ENCODE assay signal across 9 mouse cellular contexts in the genomic region with DNA sequence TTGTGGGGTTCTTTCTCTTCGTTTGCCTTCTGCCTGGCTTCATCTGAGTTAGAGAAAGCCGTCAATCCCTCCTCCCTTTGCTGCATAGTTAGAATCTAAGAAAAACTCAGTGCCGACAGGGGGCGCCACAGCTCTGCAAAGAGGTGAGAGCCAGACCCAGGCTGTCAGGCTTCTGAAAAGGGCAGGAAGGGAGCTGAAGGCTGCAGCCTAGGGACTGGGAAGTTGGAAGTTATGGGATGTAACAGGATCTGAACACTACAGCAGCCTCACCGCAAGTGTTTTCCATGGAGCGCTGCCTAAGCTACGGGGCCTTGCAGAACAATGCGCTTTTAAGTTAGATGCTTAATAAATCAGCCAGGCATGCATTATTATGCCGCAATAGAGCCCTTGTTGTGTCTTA.
DNase-seq lines count a peak whose midpoint lies in the region; ATAC-seq lines count a peak whose summit lies in the region.
"Had no signal": no experiment of that assay in that cellular context is flagged by ENCODE, and none has a peak within 500 bp of the region (broad histone marks: within the 10 kb centered on the region; RNA-seq: fewer than 3 reads in every experiment).

No protein-coding gene starts in this region.

- H3K9ac ChIP-seq in midbrain, embryonic 14.5 days (replicated peaks; ENCODE audit: low read length): no peak overlapping the region
- H3K9ac ChIP-seq in stomach, embryonic 14.5 days (replicated peaks; ENCODE audit: low read depth, low read length): no peak overlapping the region
- H3K9ac ChIP-seq: liver, embryonic 15.5 days had no signal

- WGBS in embryonic facial prominence, embryonic 10.5 days: 17% methylated on average over 9 of the region's 9 CpGs
- 10% methylated on average over 9 of the region's 9 CpGs for WGBS in midbrain, embryonic 14.5 days
- 28% methylated on average over 9 of the region's 9 CpGs for WGBS in stomach, embryonic 14.5 days

- no peak overlapping the region for H3K4me3 ChIP-seq in embryonic facial prominence, embryonic 10.5 days
- H3K4me3 ChIP-seq in midbrain, embryonic 14.5 days (replicated peaks; ENCODE audit: low read depth, low read length): no peak overlapping the region
- no peak overlapping the region for H3K4me3 ChIP-seq in stomach, embryonic 14.5 days (ENCODE audit: low read depth, low read length)
- H3K4me3 ChIP-seq: liver, embryonic 15.5 days had no signal

- H3K27ac ChIP-seq in embryonic facial prominence, embryonic 10.5 days (replicated peaks): peak overlapping the region; percentile 48; the same call in 1 of the 2 replicates
- H3K27ac ChIP-seq in midbrain, embryonic 14.5 days (replicated peaks; ENCODE audit: low read depth, low read length): no peak overlapping the region
- H3K27ac ChIP-seq in stomach, embryonic 14.5 days (ENCODE audit: low read length): no peak overlapping the region
- H3K27ac ChIP-seq: liver, embryonic 15.5 days had no signal

- peaks cover 33% of the 10 kb centered on the region for H3K27me3 ChIP-seq in embryonic facial prominence, embryonic 10.5 days (replicated peaks; ENCODE audit: low read depth, poor library complexity, severe bottlenecking)
- 0 out of 2 replicates have a peak, but pooled peaks cover 3% of the 10 kb centered on the region for H3K27me3 ChIP-seq in midbrain, embryonic 14.5 days (ENCODE audit: control insufficient read depth, insufficient read depth, low read length)
- H3K27me3 ChIP-seq in stomach, embryonic 14.5 days (ENCODE audit: control insufficient read depth, insufficient read depth, low read length): no peaks in the 10 kb centered on the region
- H3K27me3 ChIP-seq: liver, embryonic 15.5 days had no signal

- peak; percentile 93 for DNase-seq in brain, adult 2 months (ENCODE audit: low read depth, low spot score)
- peak; percentile 93 for DNase-seq in embryonic facial prominence, embryonic 10.5 days (ENCODE audit: low spot score)
- DNase-seq in gastrocnemius, postnatal 4 days (ENCODE audit: low spot score in 2 of 2): peak; percentile 90 to 96
- peak; percentile 69 to 88 for DNase-seq in kidney, adult 8-10 months
- peak; percentile 87 to 93 for DNase-seq in left cerebral cortex, postnatal 36 days (ENCODE audit: low spot score in 2 of 2)
- DNase-seq in midbrain, embryonic 14.5 days: peak; percentile 97

- peak; percentile 40; the same call in 1 of the 2 replicates for ATAC-seq in midbrain, embryonic 14.5 days (ENCODE audit: low FRiP score, low TSS enrichment)
- peak; percentile 63; the same call in 1 of the 2 replicates for ATAC-seq in stomach, embryonic 14.5 days (ENCODE audit: insufficient number of reproducible peaks, insufficient read depth, low FRiP score, low read depth)
- no peak for ATAC-seq in monocyte, adult 5-6 weeks (replicated peaks; ENCODE audit: insufficient number of reproducible peaks, low FRiP score, low TSS enrichment, poor library complexity, severe bottlenecking)

- peak overlapping the region; percentile 35 for H3K4me2 ChIP-seq in midbrain, embryonic 14.5 days (ENCODE audit: low read length)
- H3K4me2 ChIP-seq in stomach, embryonic 14.5 days (replicated peaks; ENCODE audit: low read depth, low read length): no peak overlapping the region
- H3K4me2 ChIP-seq: liver, embryonic 15.5 days had no signal

- H3K4me1 ChIP-seq in embryonic facial prominence, embryonic 10.5 days: peaks cover 14% of the 10 kb centered on the region
- H3K4me1 ChIP-seq in midbrain, embryonic 14.5 days (ENCODE audit: control insufficient read depth, insufficient read depth, low read length): no peaks in the 10 kb centered on the region
- no peaks in the 10 kb centered on the region for H3K4me1 ChIP-seq in stomach, embryonic 14.5 days (ENCODE audit: control insufficient read depth, insufficient read depth, low read length)
- H3K4me1 ChIP-seq: liver, embryonic 15.5 days had no signal

- no peaks in the 10 kb centered on the region for H3K9me3 ChIP-seq in embryonic facial prominence, embryonic 10.5 days
- H3K9me3 ChIP-seq in midbrain, embryonic 14.5 days (ENCODE audit: control insufficient read depth, low read length): no peaks in the 10 kb centered on the region
- H3K9me3 ChIP-seq in stomach, embryonic 14.5 days (ENCODE audit: control insufficient read depth, low read depth, low read length): no peaks in the 10 kb centered on the region
- H3K9me3 ChIP-seq: liver, embryonic 15.5 days had no signal

- H3K36me3 ChIP-seq in embryonic facial prominence, embryonic 10.5 days (replicated peaks): no peaks in the 10 kb centered on the region
- no peaks in the 10 kb centered on the region for H3K36me3 ChIP-seq in midbrain, embryonic 14.5 days (ENCODE audit: control insufficient read depth, insufficient read depth, low read length)
- no peaks in the 10 kb centered on the region for H3K36me3 ChIP-seq in stomach, embryonic 14.5 days (ENCODE audit: control insufficient read depth, insufficient read depth, low read length)
- H3K36me3 ChIP-seq: liver, embryonic 15.5 days had no signal

- intact Hi-C loops in left cerebral cortex, postnatal 36 days (cut with DNase I): loop anchor here (1.0 to 5.0 kb wide), 3 partner anchors 146 to 1589 kb away; partner anchors contain the start of gene Epha4
